Mouse (Mus musculus) forebrain, embryonic 12.5 days (tissue): ENCODE results near the gene Sdf2l1. TPM values are rescaled to one million over a fixed set of nuclear protein-coding genes. Genes with fewer than 3 reads are reported as not detected.

Source experiments
- ATAC-seq: fragments of 200-750 bp; cut with Nextera tagmentation; 2 replicates; pipeline ENCODE4 v1.8.0; 2017; ENCODE audit warnings: moderate TSS enrichment; ENCODE audit not compliant: low FRiP score
- H3K27ac ChIP-seq: fragments of 300-500 bp; sonication (generic); 2 replicates; pipeline ENCODE4 v1.5.1; 2016; ENCODE audit warnings: mild to moderate bottlenecking
- H3K27me3 ChIP-seq: fragments of 300-500 bp; sonication (generic); 2 replicates; pipeline ENCODE4 v1.6.1; 2016; ENCODE audit warnings: mild to moderate bottlenecking
- H3K36me3 ChIP-seq: fragments of 300-500 bp; sonication (generic); replicated peaks from 2 replicates; pipeline ENCODE4 v1.6.1; 2016; ENCODE audit warnings: mild to moderate bottlenecking
- H3K4me1 ChIP-seq: fragments of 300-500 bp; sonication (generic); 2 replicates; pipeline ENCODE4 v1.6.1; 2016
- H3K4me2 ChIP-seq: fragments of 300-500 bp; sonication (generic); 2 replicates; pipeline ENCODE4 v1.6.1; 2016; ENCODE audit warnings: mild to moderate bottlenecking, moderate library complexity
- H3K4me3 ChIP-seq: fragments of 300-500 bp; sonication (generic); replicated peaks from 2 replicates; pipeline ENCODE4 v1.5.1; 2016; ENCODE audit warnings: mild to moderate bottlenecking
- H3K9ac ChIP-seq: fragments of 300-500 bp; sonication (generic); 2 replicates; pipeline ENCODE4 v1.6.1; 2016; ENCODE audit warnings: mild to moderate bottlenecking
- H3K9me3 ChIP-seq: fragments of 300-500 bp; sonication (generic); 2 replicates; pipeline ENCODE4 v1.6.1; 2016
- WGBS: fragments of 180-500 bp; shearing (Covaris S2); methylation state at CpG from one replicate; pipeline ENCODE4 v1.1.7; 2016; 5-methylcytosine and 5-hydroxymethylcytosine counted together
- microRNA counts: library from miRNA; unstranded; fragments of <30 nt; microRNA quantifications from one replicate; lab custom pipeline; 2017
- microRNA-seq: library from miRNA; unstranded; fragments of <30 nt; microRNA quantifications from one replicate; pipeline ENCODE4, GENCODE M21; 2017
- polyA plus RNA-seq: library from polyadenylated mRNA; unstranded; fragments of >200 nt; fragmentation: Nextera tagmentation; extraction: Ambion mirVana; gene quantifications from 2 replicates; pipeline ENCODE4 v1.2.1, GENCODE M21; 2016

Sdf2l1 gene
- polyA plus RNA-seq, 1 experiment from 2014 or later = 63.8 TPM

- H3K9me3 ChIP-seq = no peaks in the 10 kb centered on the region
- H3K9ac ChIP-seq = peak within 1 kb of the TSS; percentile 64
- peaks cover 43% of the 10 kb centered on the region for H3K36me3 ChIP-seq
- ATAC-seq = peak; percentile 90
- no peaks in the 10 kb centered on the region for H3K27me3 ChIP-seq
- peak within 1 kb of the TSS; percentile 67 for H3K4me2 ChIP-seq
- WGBS = 9% methylated on average over 38 of the region's 38 CpGs
- peaks cover 12% of the 10 kb centered on the region for H3K4me1 ChIP-seq
- peak within 1 kb of the TSS; percentile 78 for H3K4me3 ChIP-seq
- H3K27ac ChIP-seq = peak within 1 kb of the TSS; percentile 53; the same call in 1 of the 2 replicates
Measured at GRCm38 (mm10) chr16:17110771-17111743, 21.1 kb downstream of the Sdf2l1 start, which contains the start of gene Ppil2. TSS of gene Ppil2 (minus strand) at chr16:17111257.

- Histone ChIP-seq H3K4me1 (peaks cover 6% of the 10 kb centered on the region), H3K36me3 (peaks cover 74% of the 10 kb centered on the region), H3K9ac (no peak overlapping the region), H3K9me3 (no peaks in the 10 kb centered on the region), H3K4me3 (no peak overlapping the region), H3K27ac (no peak overlapping the region), H3K4me2 (no peak overlapping the region), H3K27me3 (no peaks in the 10 kb centered on the region)
- 92% methylated on average over 4 of the region's 4 CpGs for WGBS
- no peak for ATAC-seq
Measured at GRCm38 (mm10) chr16:17104600-17104999, 27.6 kb downstream of the Sdf2l1 start.

DNA sequence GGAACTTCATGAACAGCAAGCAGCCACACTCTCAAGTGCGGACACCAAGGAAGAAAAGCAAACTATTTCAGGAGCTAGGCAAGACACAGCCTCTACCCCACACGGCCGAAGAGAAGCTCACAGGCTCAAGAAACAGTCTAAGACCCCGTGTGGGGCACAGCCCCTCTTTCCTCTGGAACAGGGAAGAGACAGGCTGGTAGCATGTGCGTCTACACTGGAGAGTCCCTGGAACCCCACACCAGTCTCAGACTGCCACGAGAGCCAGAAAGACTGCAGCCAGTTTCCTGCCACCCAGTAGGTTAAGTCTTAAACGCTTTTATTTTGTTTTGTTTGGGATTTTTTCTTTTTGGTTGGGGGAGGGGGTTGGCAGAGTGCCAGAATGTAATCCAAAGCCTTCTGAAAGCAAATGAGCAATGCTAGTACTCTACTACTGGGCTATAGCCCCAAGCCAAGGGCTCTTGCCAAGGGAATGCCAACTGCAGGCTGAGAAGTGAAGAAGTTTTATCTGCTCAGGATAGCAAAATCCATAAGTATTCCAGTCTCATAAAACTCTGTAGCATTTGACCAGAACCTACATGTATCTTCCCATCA, 29.5 kb downstream of the Sdf2l1 start:
- H3K4me3 ChIP-seq = no peak overlapping the region
- WGBS = 75% methylated on average over 7 of the region's 7 CpGs
- H3K9me3 ChIP-seq = no peaks in the 10 kb centered on the region
- H3K36me3 ChIP-seq = peaks cover 86% of the 10 kb centered on the region
- no peak overlapping the region for H3K9ac ChIP-seq
- peaks cover 5% of the 10 kb centered on the region; the same call in 1 of the 2 replicates for H3K4me1 ChIP-seq
- no peak overlapping the region for H3K27ac ChIP-seq
- ATAC-seq = no peak
- no peaks in the 10 kb centered on the region for H3K27me3 ChIP-seq
- H3K4me2 ChIP-seq = no peak overlapping the region

DNA sequence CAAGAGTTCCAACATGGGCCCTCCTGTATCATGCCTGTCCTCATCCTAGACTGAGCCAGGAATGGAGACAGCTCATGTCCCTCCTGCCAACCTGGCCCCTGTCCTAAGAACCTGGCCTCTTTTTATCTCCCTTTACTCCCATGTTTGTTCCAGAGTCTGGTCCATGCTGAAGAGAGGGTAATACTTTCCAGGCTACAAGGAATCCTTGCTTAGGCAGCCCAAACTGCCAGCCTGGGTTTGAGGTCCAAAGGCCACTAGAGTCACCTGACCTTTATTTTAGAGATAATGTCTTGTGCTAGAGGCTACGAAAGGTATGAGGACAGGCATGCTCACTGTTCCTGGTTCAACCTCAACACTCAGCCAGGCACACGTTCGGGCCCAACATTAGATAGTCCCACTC, 35.2 kb downstream of the Sdf2l1 start:
- Histone ChIP-seq H3K4me1 (no peaks in the 10 kb centered on the region), H3K27me3 (no peaks in the 10 kb centered on the region), H3K4me2 (no peak overlapping the region), H3K4me3 (no peak overlapping the region), H3K36me3 (peaks cover 92% of the 10 kb centered on the region), H3K9ac (no peak overlapping the region), H3K9me3 (no peaks in the 10 kb centered on the region), H3K27ac (no peak overlapping the region)
- 93% methylated on average over 3 of the region's 3 CpGs for WGBS
- no peak for ATAC-seq

DNA sequence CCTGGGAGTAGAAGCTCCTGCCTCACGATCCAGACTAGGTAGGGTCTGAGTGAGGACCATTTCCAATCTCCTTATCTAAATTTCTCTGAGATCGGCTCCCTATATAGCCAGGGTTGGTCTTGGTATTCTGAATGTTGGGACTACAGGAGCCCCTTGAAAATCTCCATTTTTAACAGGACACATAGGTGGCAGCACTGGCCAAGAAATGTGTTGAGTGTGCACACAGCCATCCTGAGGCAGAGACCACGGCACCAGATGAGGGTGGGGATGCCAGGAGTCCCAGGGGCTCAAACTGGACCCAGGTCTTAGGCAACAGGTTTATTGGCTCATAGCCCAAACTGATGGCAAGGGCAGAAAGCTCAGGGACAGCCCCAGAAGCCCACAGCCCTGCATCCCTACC, 43.8 kb downstream of the Sdf2l1 start:
- Histone ChIP-seq H3K36me3 (peaks cover 100% of the 10 kb centered on the region), H3K9me3 (no peaks in the 10 kb centered on the region), H3K9ac (no peak overlapping the region), H3K4me1 (no peaks in the 10 kb centered on the region), H3K27ac (no peak overlapping the region), H3K4me2 (no peak overlapping the region), H3K4me3 (no peak overlapping the region), H3K27me3 (no peaks in the 10 kb centered on the region)
- 78% methylated on average over 3 of the region's 3 CpGs for WGBS
- ATAC-seq = no peak

GRCm38 (mm10) chr16:17086669-17087193, 45.5 kb downstream of the Sdf2l1 start:
- Histone ChIP-seq H3K4me1 (no peaks in the 10 kb centered on the region), H3K4me3 (no peak overlapping the region), H3K9me3 (no peaks in the 10 kb centered on the region), H3K27ac (no peak overlapping the region), H3K4me2 (no peak overlapping the region), H3K27me3 (no peaks in the 10 kb centered on the region), H3K9ac (no peak overlapping the region), H3K36me3 (peaks cover 100% of the 10 kb centered on the region)
- no peak for ATAC-seq
- WGBS = 77% methylated on average over 13 of the region's 13 CpGs

DNA sequence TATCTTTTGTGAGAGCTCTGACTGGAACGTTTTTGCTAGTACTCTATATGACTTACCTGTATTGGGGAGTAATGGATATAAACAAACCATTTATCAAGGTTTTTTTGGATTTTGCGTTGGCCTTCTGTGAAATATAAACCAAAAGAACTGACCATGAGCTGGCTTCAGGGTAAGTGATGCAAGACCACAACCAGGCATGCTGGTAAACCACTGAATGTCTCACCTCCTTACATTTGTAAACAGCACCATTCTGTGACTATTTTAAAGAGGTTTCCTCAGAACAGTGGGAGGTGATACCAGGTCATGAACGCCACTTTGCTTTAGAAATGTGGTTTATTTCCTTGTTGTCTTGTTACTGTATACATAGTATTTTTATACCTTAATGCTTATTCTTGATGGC, 45.9 kb downstream of the Sdf2l1 start:
- no peaks in the 10 kb centered on the region for H3K9me3 ChIP-seq
- H3K4me1 ChIP-seq = no peaks in the 10 kb centered on the region
- 87% methylated on average over 3 of the region's 3 CpGs for WGBS
- no peak overlapping the region for H3K4me3 ChIP-seq
- no peak overlapping the region for H3K9ac ChIP-seq
- H3K36me3 ChIP-seq = peaks cover 100% of the 10 kb centered on the region
- H3K27ac ChIP-seq = no peak overlapping the region
- no peak overlapping the region for H3K4me2 ChIP-seq
- ATAC-seq = no peak
- H3K27me3 ChIP-seq = no peaks in the 10 kb centered on the region

DNA sequence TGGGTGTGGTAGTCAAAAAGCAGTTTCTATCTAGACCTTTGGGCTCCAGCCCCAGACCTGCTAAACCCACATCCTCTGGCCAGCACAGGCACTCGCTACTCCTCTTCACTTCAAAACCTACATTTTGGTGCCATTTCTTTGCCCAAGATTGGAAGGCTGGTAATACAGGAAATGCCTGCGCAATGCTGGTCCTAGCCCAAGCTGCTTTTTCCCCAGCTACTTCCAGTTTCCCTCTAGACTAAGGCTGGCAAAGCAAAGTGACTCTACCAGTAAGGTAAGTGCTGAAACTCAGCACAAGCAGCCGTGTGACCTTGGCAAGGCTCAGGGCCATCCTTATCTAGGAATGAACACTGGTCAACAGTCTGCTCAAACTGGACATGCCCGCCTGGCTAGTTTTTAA, 46.5 kb downstream of the Sdf2l1 start:
- Histone ChIP-seq H3K4me3 (no peak overlapping the region), H3K9me3 (no peaks in the 10 kb centered on the region), H3K4me1 (no peaks in the 10 kb centered on the region), H3K27me3 (no peaks in the 10 kb centered on the region), H3K36me3 (peaks cover 99% of the 10 kb centered on the region), H3K27ac (no peak overlapping the region), H3K9ac (no peak overlapping the region), H3K4me2 (no peak overlapping the region)
- no peak for ATAC-seq
- 95% methylated on average over 4 of the region's 4 CpGs for WGBS

DNA sequence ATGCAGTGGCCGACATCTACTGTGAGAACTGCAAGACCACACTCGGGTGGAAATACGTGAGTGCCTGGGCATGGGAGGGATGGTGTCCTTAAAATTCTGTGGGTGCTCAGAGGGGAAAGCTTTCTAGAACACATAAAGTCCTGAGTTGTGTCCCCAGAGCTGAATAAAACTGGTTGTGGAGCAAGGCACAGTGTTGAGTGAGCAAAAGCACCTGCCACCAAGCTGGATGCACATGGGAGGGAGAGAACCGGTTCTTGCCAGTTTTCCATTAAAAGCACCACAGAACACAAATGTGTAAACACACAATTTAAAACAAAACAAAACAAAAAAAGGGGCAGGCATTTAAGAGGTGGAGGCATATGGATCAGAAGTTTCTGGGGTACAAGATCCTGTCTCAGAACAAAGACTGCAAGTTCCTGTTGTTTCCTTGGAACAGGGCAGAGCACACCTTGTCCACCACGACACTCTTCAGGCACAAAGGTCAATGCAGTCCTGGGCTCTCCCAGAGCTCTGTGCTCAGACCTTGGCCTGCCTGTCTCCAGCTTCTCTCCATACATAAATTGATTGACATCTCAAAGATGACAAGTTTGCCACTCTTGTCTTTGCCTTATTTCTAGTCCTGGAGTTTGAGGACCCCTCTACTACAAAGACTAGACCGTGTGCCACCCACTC, 49.9 kb downstream of the Sdf2l1 start:
- peaks cover 96% of the 10 kb centered on the region for H3K36me3 ChIP-seq
- no peaks in the 10 kb centered on the region for H3K27me3 ChIP-seq
- no peak overlapping the region for H3K4me3 ChIP-seq
- H3K4me2 ChIP-seq = no peak overlapping the region
- H3K9me3 ChIP-seq = no peaks in the 10 kb centered on the region
- ATAC-seq = no peak
- 90% methylated on average over 6 of the region's 6 CpGs for WGBS
- H3K27ac ChIP-seq = no peak overlapping the region
- no peak overlapping the region for H3K9ac ChIP-seq
- no peaks in the 10 kb centered on the region for H3K4me1 ChIP-seq

MicroRNAs within 50 kb of the gene (microRNA counts, 519-probe panel; counts per million panel counts)
- microRNA mmu-miR-130b (lab: Ali Mortazavi, UCI) = 5,882 counts per million, percentile 81 among the panel's probes with 10 or more counts
- 5,280 counts per million, percentile 73 among the panel's probes with 10 or more counts for microRNA mmu-miR-301b (lab: Ali Mortazavi, UCI)

Small RNA genes lying within 50 kb of the gene (microRNA-seq; reads per million reads assigned to microRNA genes)
- gene Mir130b (10,865 reads per million, percentile 96 among the genes with 10 or more reads in this experiment), gene Mir301b (385 reads per million, percentile 66 among the genes with 10 or more reads in this experiment)

Other genes starting within 250 kb of the Sdf2l1 start
- 30.6 and 33.3 TPM in 2 replicates for gene Ppm1f, start 235.9 kb downstream of the Sdf2l1 start, polyA plus RNA-seq
- gene Mapk1, start 149.0 kb downstream of the Sdf2l1 start, polyA plus RNA-seq = 167 and 171 TPM in 2 replicates
- gene Ypel1, start 62.7 kb downstream of the Sdf2l1 start, polyA plus RNA-seq = 119 and 121 TPM in 2 replicates
- 149 and 160 TPM in 2 replicates for gene Ppil2, start 21.1 kb downstream of the Sdf2l1 start, polyA plus RNA-seq
- 79.2 and 79.9 TPM in 2 replicates for gene 2610318N02Rik, start 7.2 kb downstream of the Sdf2l1 start, polyA plus RNA-seq
- gene Ydjc, start 12.2 kb upstream of the Sdf2l1 start, polyA plus RNA-seq = 8.0 and 9.6 TPM in 2 replicates
- gene Ccdc116, start 14.8 kb upstream of the Sdf2l1 start, polyA plus RNA-seq = 0.63 and 0.65 TPM in 2 replicates
- 388 and 407 TPM in 2 replicates for gene Ube2l3, start 70.3 kb upstream of the Sdf2l1 start, polyA plus RNA-seq
- 1.9 and 2.1 TPM in 2 replicates for gene Rimbp3, start 76.2 kb upstream of the Sdf2l1 start, polyA plus RNA-seq
- gene Hic2, start 101.2 kb upstream of the Sdf2l1 start, polyA plus RNA-seq = 12.7 and 13.4 TPM in 2 replicates
- 13.9 and 14.3 TPM in 2 replicates for gene Tmem191c, start 143.7 kb upstream of the Sdf2l1 start, polyA plus RNA-seq
- gene Serpind1, start 199.0 kb upstream of the Sdf2l1 start, polyA plus RNA-seq = 0.28 and 0.33 TPM in 2 replicates